Comparison of ENCODE assay signal across 8 mouse cellular contexts in genomic region chr2:26208126-26208789, GRCm38 (mm10). TPM values are rescaled to one million over a fixed set of nuclear protein-coding genes. Genes with fewer than 3 reads are reported as not detected.
DNase-seq lines count a peak whose midpoint lies in the region; ATAC-seq lines count a peak whose summit lies in the region.

Gene Lhx3 (minus strand): TSS chr2:26208289.

- peak; percentile 59; the same call in 1 of the 2 replicates for ATAC-seq in embryonic facial prominence, embryonic 15.5 days (ENCODE audit: insufficient number of reproducible peaks, low FRiP score, low TSS enrichment, low read depth)

- H3K9me3 ChIP-seq in embryonic facial prominence, embryonic 15.5 days (replicated peaks) = no peaks in the 10 kb centered on the region

- H3K27me3 ChIP-seq in embryonic facial prominence, embryonic 15.5 days = peaks cover 51% of the 10 kb centered on the region

- no peak within 1 kb of the TSS for H3K9ac ChIP-seq in embryonic facial prominence, embryonic 15.5 days

- H3K27ac ChIP-seq in embryonic facial prominence, embryonic 15.5 days (replicated peaks) = no peak within 1 kb of the TSS

- 5% methylated on average over 19 of the region's 19 CpGs for WGBS in embryonic facial prominence, embryonic 15.5 days

- H3K4me3 ChIP-seq in embryonic facial prominence, embryonic 15.5 days (replicated peaks) = no peak within 1 kb of the TSS

- DNase-seq in right cerebral cortex, adult 18-20 months = peak; percentile 35
- DNase-seq in right cerebral cortex, postnatal 36 days (ENCODE audit: low spot score in 2 of 2) = no peak
- peak; percentile 92 to 95 for DNase-seq in heart, postnatal 10 days
- peak; percentile 93 for DNase-seq in kidney, postnatal 14 days
- DNase-seq in lung, adult 18-20 months = peak; percentile 75 to 84
- peak; percentile 84 for DNase-seq in ovary, postnatal 10 days (ENCODE audit: low spot score)
- DNase-seq in urinary bladder, adult 2 months (ENCODE audit: low spot score) = peak; percentile 70

- no peak within 1 kb of the TSS for H3K4me2 ChIP-seq in embryonic facial prominence, embryonic 15.5 days (replicated peaks)

- H3K36me3 ChIP-seq in embryonic facial prominence, embryonic 15.5 days = peaks cover 34% of the 10 kb centered on the region

- intact Hi-C loops in heart, postnatal 10 days (cut with DNase I) = no loop called here

- peaks cover 13% of the 10 kb centered on the region for H3K4me1 ChIP-seq in embryonic facial prominence, embryonic 15.5 days

RNA-seq across cellular contexts. Expression of gene Lhx3, which starts in this region (rescaled TPM):
- 1.3 and 1.8 TPM in 2 replicates for polyA plus RNA-seq in embryonic facial prominence, embryonic 15.5 days (2015; fragmentation: Nextera tagmentation; extraction: Ambion mirVana)
- not detected for total RNA-seq in heart, postnatal 10 days (2021)
- polyA plus RNA-seq in urinary bladder, adult 2 months (2012; rRNA removed) = 0.03 TPM in 1 of 2 replicates, not detected in the other

Comparison
In these comparisons a context has a peak if more than half of its experiments do, and no peak if none do; other contexts are left out.
1. DNase-seq: peak in right cerebral cortex, adult 18-20 months (single experiment), kidney, postnatal 14 days (single experiment), lung, adult 18-20 months (2 of 2) and ovary, postnatal 10 days (single experiment); none in right cerebral cortex, postnatal 36 days (0 of 2).
2. Peak in DNase-seq in heart, postnatal 10 days; RNA of the gene not detected or under 1 TPM.
3. Peak in DNase-seq in urinary bladder, adult 2 months; RNA of the gene not detected or under 1 TPM.